Mouse (Mus musculus) lung, postnatal 0 days (tissue): ENCODE data around the gene Atg14. TPM values are rescaled to one million over a fixed set of nuclear protein-coding genes. Genes with fewer than 3 reads are reported as not detected.

Source experiments
- ATAC-seq: fragments of 200-750 bp; cut with Nextera tagmentation; 2 replicates; pipeline ENCODE4 v1.8.0; 2017; ENCODE audit warnings: moderate library complexity
- DNase-seq: peaks from one replicate; pipeline ENCODE4 v3.0.0-alpha.2; 2016; ENCODE audit warnings: low spot score
- H3K27ac ChIP-seq: fragments of 300-500 bp; sonication (generic); 2 replicates; pipeline ENCODE4 v1.5.1; 2014; ENCODE audit warnings: antibody characterized with exemption, mild to moderate bottlenecking, low read length, mixed read lengths
- H3K27me3 ChIP-seq: fragments of 300-500 bp; sonication (generic); replicated peaks from 2 replicates; pipeline ENCODE4 v1.6.1; 2014; ENCODE audit warnings: low read length, mixed read lengths; ENCODE audit not compliant: insufficient read depth
- H3K36me3 ChIP-seq: fragments of 300-500 bp; sonication (generic); 2 replicates; pipeline ENCODE4 v1.6.1; 2014; ENCODE audit warnings: low read length, mixed read lengths; ENCODE audit not compliant: insufficient read depth
- H3K4me1 ChIP-seq: fragments of 300-500 bp; sonication (generic); 2 replicates; pipeline ENCODE4 v1.6.1; 2014; ENCODE audit warnings: antibody characterized with exemption, low read depth, low read length, mixed read lengths; ENCODE audit not compliant: insufficient read depth
- H3K4me2 ChIP-seq: fragments of 300-500 bp; sonication (generic); replicated peaks from 2 replicates; pipeline ENCODE4 v1.6.1; 2014; ENCODE audit warnings: low read depth, mild to moderate bottlenecking, low read length, moderate library complexity, mixed read lengths
- H3K4me3 ChIP-seq: fragments of 300-500 bp; sonication (generic); 2 replicates; pipeline ENCODE4 v1.5.1; 2014; ENCODE audit warnings: low read depth, low read length
- H3K9ac ChIP-seq: fragments of 300-500 bp; sonication (generic); replicated peaks from 2 replicates; pipeline ENCODE4 v1.6.1; 2014; ENCODE audit warnings: low read depth, mild to moderate bottlenecking
- H3K9me3 ChIP-seq: fragments of 300-500 bp; sonication (generic); 2 replicates; pipeline ENCODE4 v1.6.1; 2016; ENCODE audit warnings: low read length, mixed read lengths
- CTCF ChIP-seq: IDR thresholded peaks from 2 replicates; pipeline ENCODE4 v1.5.1; 2016; ENCODE audit warnings: antibody characterized with exemption, mild to moderate bottlenecking
- EP300 ChIP-seq: IDR thresholded peaks from 2 replicates; pipeline ENCODE4 v1.6.1; 2016; ENCODE audit warnings: antibody characterized with exemption, mild to moderate bottlenecking, control low read depth
- WGBS: fragments of 180-500 bp; shearing (Covaris S2); extraction: QIAGEN DNeasy Blood & Tissue Kit; methylation state at CpG from one replicate; pipeline ENCODE4 v1.1.7; 2014; 5-methylcytosine and 5-hydroxymethylcytosine counted together
- polyA plus RNA-seq: library from polyadenylated mRNA; unstranded; fragments of >200 nt; fragmentation: Nextera tagmentation; extraction: Ambion mirVana; gene quantifications from 2 replicates; pipeline ENCODE4 v1.2.1, GENCODE M21; 2015

The Atg14 gene
- polyA plus RNA-seq, 1 experiment from 2014 or later, result 11.3 TPM

GRCm38 (mm10) chr14:47510244-47510643 lies 60.2 kb downstream of the Atg14 start:
- DNase-seq, result no peak
- ATAC-seq, result no peak
- Histone ChIP-seq H3K27me3 (no peaks in the 10 kb centered on the region), H3K4me1 (peaks cover 3% of the 10 kb centered on the region; the same call in 1 of the 2 replicates), H3K4me2 (no peak overlapping the region), H3K9me3 (no peaks in the 10 kb centered on the region), H3K4me3 (no peak overlapping the region), H3K9ac (no peak overlapping the region), H3K36me3 (no peaks in the 10 kb centered on the region), H3K27ac (no peak overlapping the region)
- WGBS, result 86% methylated on average over 4 of the region's 4 CpGs
- no peak for TF ChIP-seq CTCF

GRCm38 (mm10) chr14:47508035-47508434 lies 62.4 kb downstream of the Atg14 start:
- Histone ChIP-seq H3K27me3 (no peaks in the 10 kb centered on the region), H3K9ac (no peak overlapping the region), H3K27ac (no peak overlapping the region), H3K4me3 (no peak overlapping the region), H3K9me3 (no peaks in the 10 kb centered on the region), H3K36me3 (no peaks in the 10 kb centered on the region), H3K4me2 (no peak overlapping the region), H3K4me1 (no peaks in the 10 kb centered on the region)
- no peak for TF ChIP-seq EP300
- no peak for TF ChIP-seq CTCF
- no peak for DNase-seq
- no peak for ATAC-seq

- Histone ChIP-seq H3K4me3 (no peak overlapping the region), H3K9ac (no peak overlapping the region), H3K27ac (no peak overlapping the region), H3K4me2 (no peak overlapping the region), H3K27me3 (no peaks in the 10 kb centered on the region), H3K9me3 (no peaks in the 10 kb centered on the region), H3K4me1 (no peaks in the 10 kb centered on the region), H3K36me3 (no peaks in the 10 kb centered on the region)
- DNase-seq (no peak), ATAC-seq (no peak)
- 93% methylated on average over 5 of the region's 5 CpGs for WGBS
- TF ChIP-seq CTCF, result no peak
These were observed 63.8 kb downstream of the Atg14 start for GRCm38 (mm10) chr14:47506676-47507075.

- Histone ChIP-seq H3K36me3 (no peaks in the 10 kb centered on the region), H3K9ac (no peak overlapping the region), H3K4me3 (no peak overlapping the region), H3K27ac (no peak overlapping the region), H3K9me3 (no peaks in the 10 kb centered on the region), H3K27me3 (no peaks in the 10 kb centered on the region), H3K4me1 (no peaks in the 10 kb centered on the region), H3K4me2 (no peak overlapping the region)
- ATAC-seq (peak; percentile 81), DNase-seq (peak; percentile 77)
- TF ChIP-seq EP300, result peak; percentile 62
- TF ChIP-seq CTCF, result no peak
- 48% methylated on average over 3 of the region's 3 CpGs for WGBS
These were observed 66.4 kb downstream of the Atg14 start for GRCm38 (mm10) chr14:47504036-47504435.

- Histone ChIP-seq H3K4me2 (no peak overlapping the region), H3K4me3 (no peak overlapping the region), H3K9ac (no peak overlapping the region), H3K27me3 (no peaks in the 10 kb centered on the region), H3K4me1 (peaks cover 4% of the 10 kb centered on the region), H3K9me3 (no peaks in the 10 kb centered on the region), H3K36me3 (no peaks in the 10 kb centered on the region), H3K27ac (no peak overlapping the region)
- WGBS, result 71% methylated on average over 5 of the region's 5 CpGs
- no peak for DNase-seq
- no peak for ATAC-seq
- no peak for TF ChIP-seq CTCF
- no peak for TF ChIP-seq EP300
These were observed 71.8 kb downstream of the Atg14 start for GRCm38 (mm10) chr14:47498632-47499031.

GRCm38 (mm10) chr14:47497166-47497565 lies 73.3 kb downstream of the Atg14 start:
- no peaks in the 10 kb centered on the region for H3K27me3 ChIP-seq
- no peak overlapping the region for H3K9ac ChIP-seq
- ATAC-seq, result peak; percentile 54
- H3K9me3 ChIP-seq, result no peaks in the 10 kb centered on the region
- 55% methylated on average over 3 of the region's 3 CpGs for WGBS
- TF ChIP-seq EP300 (no peak), CTCF (no peak)
- no peak overlapping the region for H3K4me3 ChIP-seq
- peak; percentile 54 for DNase-seq
- H3K36me3 ChIP-seq, result no peaks in the 10 kb centered on the region
- no peak overlapping the region for H3K4me2 ChIP-seq
- H3K4me1 ChIP-seq, result peaks cover 4% of the 10 kb centered on the region
- H3K27ac ChIP-seq, result peak overlapping the region; percentile 38; the same call in 1 of the 2 replicates

- ATAC-seq, result no peak; the same call in 1 of the 2 replicates
- H3K4me2 ChIP-seq, result no peak overlapping the region
- TF ChIP-seq CTCF, result no peak
- no peak for TF ChIP-seq EP300
- H3K9me3 ChIP-seq, result no peaks in the 10 kb centered on the region
- H3K27ac ChIP-seq, result no peak overlapping the region
- H3K4me1 ChIP-seq, result peaks cover 4% of the 10 kb centered on the region
- no peaks in the 10 kb centered on the region for H3K36me3 ChIP-seq
- WGBS, result 100% methylated on average over 3 of the region's 3 CpGs
- no peak for DNase-seq
- no peak overlapping the region for H3K9ac ChIP-seq
- H3K4me3 ChIP-seq, result no peak overlapping the region
- H3K27me3 ChIP-seq, result no peaks in the 10 kb centered on the region
These were observed 74.5 kb downstream of the Atg14 start for GRCm38 (mm10) chr14:47495951-47496350.
